Mouse (Mus musculus): ENCODE measurements around the gene Mgll.

DNA sequence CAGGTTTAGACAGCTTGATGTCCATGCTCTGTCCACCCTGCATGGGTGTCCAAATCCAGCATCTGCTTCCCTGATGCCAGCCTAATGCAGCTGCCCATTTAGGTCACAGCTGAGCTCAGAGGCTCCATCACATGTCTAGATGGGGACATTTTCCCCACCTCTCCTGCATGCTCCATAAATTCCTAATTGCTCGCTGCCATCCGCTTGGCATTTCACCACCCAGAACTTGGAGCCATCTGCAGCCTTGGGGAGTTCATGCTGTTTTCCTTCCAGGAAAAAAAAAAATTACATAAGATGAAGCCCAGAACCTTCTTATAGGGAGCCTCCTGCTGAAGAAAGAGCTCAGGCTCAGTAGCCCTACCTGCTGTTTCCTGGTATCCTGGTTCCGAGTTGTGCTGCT, 17.6 kb downstream of the Mgll start:
- no peak for TF ChIP-seq POLR2A (IDR thresholded peaks at IDR 0.05; ENCODE audit: borderline replicate concordance, extremely low read depth, low read depth, low read length)
- no peak for TF ChIP-seq CTCF (IDR thresholded peaks at IDR 0.05; ENCODE audit: insufficient read depth, low read length)

Data from lung, adult 2 months (tissue).